Mouse (Mus musculus) intestine, postnatal 0 days (tissue): Measurements from ENCODE around the gene Gna15. TPM values are rescaled to one million over a fixed set of nuclear protein-coding genes. Genes with fewer than 3 reads are reported as not detected.

Source experiments
- ATAC-seq: fragments of 200-750 bp; cut with Nextera tagmentation; 2 replicates; pipeline ENCODE4 v1.8.0; 2017; ENCODE audit warnings: mild to moderate bottlenecking, moderate TSS enrichment, moderate library complexity
- H3K27ac ChIP-seq: fragments of 300-500 bp; sonication (generic); 2 replicates; pipeline ENCODE4 v1.5.1; 2014; ENCODE audit warnings: mild to moderate bottlenecking, low read depth, low read length, moderate library complexity
- H3K27me3 ChIP-seq: fragments of 300-500 bp; sonication (generic); replicated peaks from 2 replicates; pipeline ENCODE4 v1.6.1; 2014; ENCODE audit warnings: low read length, mixed read lengths; ENCODE audit not compliant: control insufficient read depth, insufficient read depth
- H3K36me3 ChIP-seq: fragments of 300-500 bp; sonication (generic); 2 replicates; pipeline ENCODE4 v1.6.1; 2014; ENCODE audit warnings: mild to moderate bottlenecking, moderate library complexity; ENCODE audit not compliant: control insufficient read depth, insufficient read depth
- H3K4me1 ChIP-seq: fragments of 300-500 bp; sonication (generic); replicated peaks from 2 replicates; pipeline ENCODE4 v1.6.1; 2014; ENCODE audit warnings: antibody characterized with exemption, low read length, mixed read lengths; ENCODE audit not compliant: control insufficient read depth, insufficient read depth
- H3K4me2 ChIP-seq: fragments of 300-500 bp; sonication (generic); replicated peaks from 2 replicates; pipeline ENCODE4 v1.6.1; 2014; ENCODE audit warnings: low read depth, mild to moderate bottlenecking, moderate library complexity
- H3K4me3 ChIP-seq: fragments of 300-500 bp; sonication (generic); 2 replicates; pipeline ENCODE4 v1.5.1; 2014; ENCODE audit warnings: low read depth, low read length
- H3K9ac ChIP-seq: fragments of 300-500 bp; sonication (generic); 2 replicates; pipeline ENCODE4 v1.6.1; 2014; ENCODE audit warnings: mild to moderate bottlenecking, low read depth, low read length
- H3K9me3 ChIP-seq: fragments of 300-500 bp; sonication (generic); 2 replicates; pipeline ENCODE4 v1.6.1; 2016; ENCODE audit warnings: mixed run types; ENCODE audit not compliant: control insufficient read depth
- CTCF ChIP-seq: sonication (generic); IDR thresholded peaks from 2 replicates; pipeline ENCODE4 v1.5.1; 2016; ENCODE audit warnings: low read depth, mild to moderate bottlenecking, control low read depth, antibody characterized with exemption, moderate library complexity
- WGBS: fragments of 180-500 bp; shearing (Covaris S2); extraction: QIAGEN DNeasy Blood & Tissue Kit; methylation state at CpG from one replicate; pipeline ENCODE4 v1.1.7; 2014; 5-methylcytosine and 5-hydroxymethylcytosine counted together
- polyA plus RNA-seq: library from polyadenylated mRNA; unstranded; fragments of >200 nt; fragmentation: Nextera tagmentation; extraction: Ambion mirVana; gene quantifications from 2 replicates; pipeline ENCODE4 v1.2.1, GENCODE M21; 2015

The Gna15 gene
- polyA plus RNA-seq, 1 experiment from 2014 or later: 0.64 TPM

GRCm38 (mm10) chr10:81507095-81507494, 16.9 kb downstream of the Gna15 start:
- Histone ChIP-seq H3K4me1 (no peaks in the 10 kb centered on the region), H3K27me3 (0 out of 2 replicates have a peak, but pooled peaks cover 9% of the 10 kb centered on the region), H3K27ac (no peak overlapping the region), H3K36me3 (no peaks in the 10 kb centered on the region), H3K4me3 (no peak overlapping the region), H3K9me3 (no peaks in the 10 kb centered on the region), H3K9ac (no peak overlapping the region), H3K4me2 (no peak overlapping the region)
- WGBS: 38% methylated on average over 6 of the region's 6 CpGs
- no peak for TF ChIP-seq CTCF
- no peak for ATAC-seq

DNA sequence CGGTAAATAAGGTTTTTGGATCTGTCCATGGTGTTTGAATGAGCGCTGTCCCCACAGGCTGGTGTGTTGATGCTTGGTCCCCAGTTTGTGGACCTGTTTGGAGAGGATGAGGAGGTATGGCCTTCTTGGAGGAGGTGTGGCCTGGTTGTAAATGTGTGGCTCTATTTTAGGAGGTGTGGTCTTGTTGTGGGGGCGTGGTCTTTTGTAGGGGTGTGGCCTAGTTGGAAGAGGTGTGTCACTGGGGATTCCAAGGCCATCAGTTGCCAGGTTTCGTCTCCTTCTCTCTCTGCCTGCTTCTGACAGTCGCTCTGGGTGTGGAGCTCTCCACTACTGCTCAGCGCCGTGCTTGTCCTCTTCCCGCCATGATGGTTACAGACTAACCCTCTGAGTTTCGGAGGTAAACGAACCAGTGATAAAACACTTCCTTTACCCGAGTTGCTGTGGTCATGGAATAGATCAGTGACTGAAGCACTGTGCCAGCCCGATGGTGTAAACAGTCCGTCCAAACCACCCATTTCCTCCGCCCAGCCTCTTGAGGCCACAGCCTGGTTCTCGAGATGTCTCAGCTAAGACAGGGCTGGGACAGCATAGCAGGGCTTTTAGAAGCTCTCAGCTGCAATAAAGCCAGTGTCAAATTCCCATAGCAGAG, 18.9 kb downstream of the Gna15 start:
- no peak for ATAC-seq
- TF ChIP-seq CTCF: no peak
- no peak overlapping the region for H3K4me3 ChIP-seq
- WGBS: 70% methylated on average over 15 of the region's 15 CpGs
- H3K9ac ChIP-seq: no peak overlapping the region
- H3K9me3 ChIP-seq: no peaks in the 10 kb centered on the region
- H3K27ac ChIP-seq: no peak overlapping the region
- H3K36me3 ChIP-seq: no peaks in the 10 kb centered on the region
- 0 out of 2 replicates have a peak, but pooled peaks cover 9% of the 10 kb centered on the region for H3K27me3 ChIP-seq
- no peak overlapping the region for H3K4me2 ChIP-seq
- no peaks in the 10 kb centered on the region for H3K4me1 ChIP-seq

DNA sequence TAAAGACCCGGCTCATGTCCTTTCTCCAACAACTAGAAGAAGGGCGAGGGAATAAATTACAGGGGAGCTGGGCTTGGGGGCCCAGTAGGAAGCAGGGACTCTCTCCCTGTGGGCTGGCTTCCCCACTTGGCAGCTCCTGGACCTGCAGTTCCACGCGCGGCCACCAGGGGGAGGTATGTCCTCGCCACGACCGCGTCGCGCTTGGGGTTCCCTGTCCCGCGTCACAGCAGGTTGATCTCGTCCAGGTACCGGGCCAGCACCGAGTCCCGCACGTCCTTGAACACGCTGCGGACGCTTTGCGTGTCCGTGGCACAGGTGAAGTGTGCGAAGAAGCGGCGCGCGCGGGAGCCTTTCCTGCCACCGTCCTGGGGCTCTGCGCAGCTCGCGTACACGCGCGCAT, 21.4 kb downstream of the Gna15 start:
- peak; percentile 100 for TF ChIP-seq CTCF
- 11% methylated on average over 33 of the region's 36 CpGs for WGBS
- H3K4me3 ChIP-seq: peak overlapping the region; percentile 24
- H3K9ac ChIP-seq: no peak overlapping the region
- peak; percentile 55 for ATAC-seq
- H3K27ac ChIP-seq: no peak overlapping the region
- no peaks in the 10 kb centered on the region for H3K9me3 ChIP-seq
- H3K4me1 ChIP-seq: no peaks in the 10 kb centered on the region
- H3K27me3 ChIP-seq: 0 out of 2 replicates have a peak, but pooled peaks cover 9% of the 10 kb centered on the region
- H3K4me2 ChIP-seq: peak overlapping the region; percentile 69
- H3K36me3 ChIP-seq: no peaks in the 10 kb centered on the region

- H3K27ac ChIP-seq: no peak overlapping the region
- no peak overlapping the region for H3K4me2 ChIP-seq
- 0 out of 2 replicates have a peak, but pooled peaks cover 9% of the 10 kb centered on the region for H3K27me3 ChIP-seq
- ATAC-seq: no peak
- TF ChIP-seq CTCF: no peak
- H3K9ac ChIP-seq: no peak overlapping the region
- H3K36me3 ChIP-seq: no peaks in the 10 kb centered on the region
- H3K4me1 ChIP-seq: peaks cover 6% of the 10 kb centered on the region; the same call in 1 of the 2 replicates
- H3K9me3 ChIP-seq: no peaks in the 10 kb centered on the region
- no peak overlapping the region for H3K4me3 ChIP-seq
- 84% methylated on average over 5 of the region's 5 CpGs for WGBS
Observed at GRCm38 (mm10) chr10:81501863-81502262, 22.2 kb downstream of the Gna15 start.

GRCm38 (mm10) chr10:81500032-81500431, 24.0 kb downstream of the Gna15 start, which contains the start of gene S1pr4:
Gene S1pr4 (minus strand): TSS chr10:81500132.
- Histone ChIP-seq H3K4me3 (no peak within 1 kb of the TSS), H3K27ac (no peak within 1 kb of the TSS), H3K4me1 (peaks cover 13% of the 10 kb centered on the region), H3K9ac (no peak within 1 kb of the TSS), H3K27me3 (0 out of 2 replicates have a peak, but pooled peaks cover 9% of the 10 kb centered on the region), H3K36me3 (no peaks in the 10 kb centered on the region), H3K9me3 (no peaks in the 10 kb centered on the region), H3K4me2 (0 out of 2 replicates have a peak within 1 kb of the TSS, but pooled peaks have one; percentile 13)
- no peak for ATAC-seq
- no peak for TF ChIP-seq CTCF
- WGBS: 93% methylated on average over 2 of the region's 3 CpGs

DNA sequence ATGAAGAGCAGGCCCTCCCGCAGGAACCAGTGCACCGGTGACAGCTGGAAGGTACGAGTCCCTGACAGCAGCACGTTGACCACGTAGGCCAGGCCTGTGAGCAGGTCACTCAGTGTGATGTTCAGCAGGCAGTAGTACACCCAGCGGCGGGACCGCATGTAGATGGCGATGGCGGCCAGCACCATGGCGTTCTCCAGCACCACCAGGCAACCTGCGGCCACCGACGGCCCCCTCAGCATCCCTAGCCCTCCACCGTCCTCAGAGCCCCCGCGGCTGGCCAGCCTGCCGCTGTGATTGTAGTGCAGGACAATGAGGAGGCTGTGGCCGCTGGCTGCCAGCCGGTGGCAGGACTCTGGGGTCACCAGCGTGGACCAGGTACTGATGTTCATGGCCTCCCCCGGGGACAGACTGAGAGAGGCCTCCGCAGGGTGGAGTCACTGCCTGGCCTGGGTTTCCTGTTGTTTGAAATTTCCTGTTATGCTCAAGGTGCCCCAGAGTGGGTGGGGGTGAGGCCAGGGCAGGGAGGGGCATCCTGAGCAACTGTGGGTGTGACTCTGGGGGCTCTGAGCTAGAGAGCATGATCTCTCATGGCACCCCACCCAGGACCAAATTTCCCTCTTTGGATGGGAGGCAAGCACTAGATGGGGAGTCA, 24.6 kb downstream of the Gna15 start:
- Histone ChIP-seq H3K27me3 (0 out of 2 replicates have a peak, but pooled peaks cover 9% of the 10 kb centered on the region), H3K4me2 (0 out of 2 replicates have a peak overlapping the region, but pooled peaks have one; percentile 13), H3K27ac (no peak overlapping the region), H3K4me3 (no peak overlapping the region), H3K9ac (no peak overlapping the region), H3K9me3 (no peaks in the 10 kb centered on the region), H3K36me3 (no peaks in the 10 kb centered on the region), H3K4me1 (peaks cover 17% of the 10 kb centered on the region)
- 73% methylated on average over 23 of the region's 23 CpGs for WGBS
- ATAC-seq: no peak
- no peak for TF ChIP-seq CTCF
